In the genomic region with DNA sequence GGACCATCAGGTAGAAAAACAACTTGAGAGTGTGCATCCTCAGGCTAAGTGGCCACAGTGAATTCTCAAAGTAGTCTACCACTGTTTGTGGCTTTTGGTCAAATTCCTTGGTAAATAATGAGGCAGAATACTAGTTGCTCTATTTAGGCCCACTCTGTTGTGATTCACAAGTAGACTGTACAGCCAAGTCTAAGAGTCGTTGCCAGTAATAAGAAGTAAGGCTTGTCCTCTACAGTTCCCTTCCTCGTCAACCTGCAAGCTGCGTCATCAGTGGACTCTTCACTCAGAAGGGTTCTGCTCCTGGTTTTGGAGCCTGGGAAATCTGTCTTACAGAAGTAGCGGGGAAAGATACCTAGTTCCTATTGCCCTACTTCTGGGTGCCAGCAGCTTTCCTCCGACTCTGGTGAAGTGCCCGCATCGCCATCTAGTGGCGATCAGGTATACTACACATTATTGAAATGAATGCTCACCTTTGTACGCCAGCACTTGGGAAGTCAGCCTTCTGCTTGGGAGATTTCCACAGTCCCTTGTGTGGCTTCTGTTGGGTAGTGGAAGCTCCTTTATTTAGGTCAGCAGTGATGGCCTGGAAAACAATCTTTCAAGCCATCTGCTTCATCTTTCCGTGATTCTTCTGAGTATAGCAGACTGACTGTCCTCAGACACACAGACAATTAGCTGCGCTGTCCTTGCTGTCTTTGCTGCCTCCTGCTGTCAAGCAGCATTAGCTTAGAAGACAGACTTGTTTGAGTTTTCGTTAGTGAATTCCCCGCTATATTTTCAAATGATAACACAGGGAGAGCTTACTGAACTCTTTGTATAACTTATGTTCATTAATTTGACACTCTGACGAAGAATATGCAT, we compare ENCODE assay signal across 8 mouse cellular contexts.
A peak's percentile ranks its signal among the peaks of the same experiment; 100 is the strongest.
DNase-seq lines count a peak whose midpoint lies in the region; ATAC-seq and TF ChIP-seq lines count a peak whose summit lies in the region.

No protein-coding gene starts in this region.

- H3K27me3 ChIP-seq in Patski, result no peaks in the 10 kb centered on the region
- H3K27me3 ChIP-seq in hindbrain, embryonic 12.5 days, result no peaks in the 10 kb centered on the region

- WGBS in hindbrain, embryonic 12.5 days, result 32% methylated on average over 14 of the region's 14 CpGs

- peak; percentile 92 for TF ChIP-seq CTCF in Patski (IDR thresholded peaks at IDR 0.05)

- H3K36me3 ChIP-seq in hindbrain, embryonic 12.5 days, result no peaks in the 10 kb centered on the region

- CTCF ChIA-PET in Patski (lab: Charles Lee), result interaction anchor here (0.8 to 2.2 kb wide), 14 partner anchors 10 to 446 kb away, joined by 3 to 14 read pairs (median 4); no protein-coding TSS in a partner anchor

- H3K9me3 ChIP-seq in hindbrain, embryonic 12.5 days (replicated peaks), result peaks cover 4% of the 10 kb centered on the region; the same call in 1 of the 2 replicates

- POLR2A ChIA-PET in Patski (lab: Charles Lee), result no interaction called here

- in situ Hi-C loops in Patski (cut with MboI; ENCODE audit: low pct_unique_long_range_greater_than_20kb), result loop anchor here (10.0 kb wide), 1 partner anchor 252 kb away; no protein-coding TSS in a partner anchor

- H3K27ac ChIP-seq in hindbrain, embryonic 12.5 days, result no peak overlapping the region

- peak; percentile 44 for ATAC-seq in Patski
- peak; percentile 61 for ATAC-seq in hindbrain, embryonic 12.5 days (ENCODE audit: low FRiP score)

- DNase-seq in Patski (ENCODE audit: low read depth, low spot score), result peak; percentile 43
- peak; percentile 88 for DNase-seq in cerebellum, adult 9-11 months
- peak; percentile 45 to 91 for DNase-seq in frontal cortex, adult 2 months (ENCODE audit: extremely low spot score in 1 of 2, low spot score in 1 of 2)
- DNase-seq in layer of hippocampus, adult 9-11 months, result peak; percentile 74
- DNase-seq in lung, postnatal 10 days, result peak; percentile 84
- peak; percentile 92 for DNase-seq in retina, embryonic 14.5 days (ENCODE audit: low spot score)
- peak; percentile 41 for DNase-seq in urinary bladder, adult 2 months (ENCODE audit: low spot score)

- peaks cover 5% of the 10 kb centered on the region; the same call in 1 of the 2 replicates for H3K4me1 ChIP-seq in hindbrain, embryonic 12.5 days

- no peak overlapping the region; the same call in 1 of the 2 replicates for H3K4me2 ChIP-seq in hindbrain, embryonic 12.5 days (replicated peaks)

- no peak overlapping the region for H3K9ac ChIP-seq in hindbrain, embryonic 12.5 days

- H3K4me3 ChIP-seq in hindbrain, embryonic 12.5 days, result no peak overlapping the region

Comparison
In these comparisons a context has a peak if more than half of its experiments do, and no peak if none do; other contexts are left out.
1. DNase-seq: peak in every context shown above with its lines; median percentile 92 in retina, embryonic 14.5 days; 88 in cerebellum, adult 9-11 months; 84 in lung, postnatal 10 days; 74 in layer of hippocampus, adult 9-11 months; 68 in frontal cortex, adult 2 months; 43 in Patski; 41 in urinary bladder, adult 2 months.